Mouse (Mus musculus) liver, adult 2 months (tissue): Measurements from ENCODE around the gene Ankrd6.

Source experiments
- CTCF ChIP-seq: fragments of 200-500 bp; IDR thresholded peaks from 2 replicates; pipeline ENCODE4 v1.5.1; 2011; ENCODE audit warnings: low read depth, low read length, control low read depth
- POLR2A ChIP-seq: fragments of 200-500 bp; IDR thresholded peaks from 2 replicates; pipeline ENCODE4 v1.6.1; 2011; ENCODE audit warnings: low read length, control low read depth; ENCODE audit not compliant: insufficient read depth; ENCODE audit errors: extremely low read depth

- TF ChIP-seq CTCF (no peak), POLR2A (no peak)
Measured at GRCm38 (mm10) chr4:32868858-32869257, 81.8 kb downstream of the Ankrd6 start.
